Mouse (Mus musculus) heart, adult 2 months (tissue): ENCODE results near the gene Tsen2. TPM values are rescaled to one million over a fixed set of nuclear protein-coding genes. Genes with fewer than 3 reads are reported as not detected.

Experiments
- DNase-seq, 2 experiments: peaks; one replicate each; pipeline ENCODE4 v3.0.0; 2021
- H3K27ac ChIP-seq: fragments of 200-600 bp; 2 replicates; pipeline ENCODE4 v1.8.1; 2022
- H3K27me3 ChIP-seq: fragments of 200-500 bp; 2 replicates; pipeline ENCODE4 v1.6.1; 2012; ENCODE audit warnings: mild to moderate bottlenecking, low read length, inconsistent platforms, mixed read lengths; ENCODE audit not compliant: control insufficient read depth, insufficient read depth
- H3K36me3 ChIP-seq: fragments of 200-500 bp; 2 replicates; pipeline ENCODE4 v1.6.1; 2012; ENCODE audit warnings: low read length, inconsistent platforms; ENCODE audit not compliant: control insufficient read depth, insufficient read depth
- H3K4me1 ChIP-seq: fragments of 200-500 bp; 2 replicates; pipeline ENCODE4 v1.6.1; 2011; ENCODE audit warnings: low read length; ENCODE audit not compliant: control insufficient read depth, insufficient read depth
- H3K4me3 ChIP-seq: fragments of 200-600 bp; 2 replicates; pipeline ENCODE4 v1.8.1; 2022
- H3K79me2 ChIP-seq: fragments of 200-500 bp; replicated peaks from 2 replicates; pipeline ENCODE4 v1.6.1; 2012; ENCODE audit warnings: mild to moderate bottlenecking, inconsistent platforms, low read length, moderate library complexity, mixed read lengths; ENCODE audit not compliant: control insufficient read depth, insufficient read depth
- H3K9ac ChIP-seq: fragments of 200-500 bp; 2 replicates; pipeline ENCODE4 v1.6.1; 2012; ENCODE audit warnings: low read depth, mild to moderate bottlenecking, control low read depth, inconsistent platforms, low read length, mixed read lengths
- CTCF ChIP-seq: fragments of 200-600 bp; IDR thresholded peaks from 2 replicates; pipeline ENCODE4 v1.8.1; 2022; ENCODE audit warnings: antibody characterized with exemption, mild to moderate bottlenecking, moderate library complexity
- EP300 ChIP-seq: fragments of 200-500 bp; IDR thresholded peaks from 2 replicates; pipeline ENCODE4 v1.6.1; 2011; ENCODE audit warnings: low read depth, low read length, control low read depth; ENCODE audit not compliant: insufficient read depth
- POLR2A ChIP-seq: fragments of 200-500 bp; IDR thresholded peaks from 2 replicates; pipeline ENCODE4 v1.6.1; 2011; ENCODE audit warnings: mild to moderate bottlenecking, low read depth, low read length, control low read depth; ENCODE audit not compliant: insufficient read depth
- WGBS: fragments of 180-500 bp; shearing (Covaris S2); methylation state at CpG from one replicate; pipeline ENCODE4 v1.1.7; 2018; 5-methylcytosine and 5-hydroxymethylcytosine counted together
- intact Hi-C: fragments of 180-260 bp; cut with DNase I; formaldehyde crosslinking; loops from one replicate; pipeline ENCODE4 v1.15.1; 2025
- polyA plus RNA-seq: library from polyadenylated mRNA; depleted of rRNA; stranded (reverse); fragments of >200 nt; gene quantifications from 2 replicates; pipeline ENCODE4 v1.2.3, GENCODE M21; 2012; rRNA removed
- total RNA-seq, 2 experiments: library from RNA; stranded (reverse); gene quantifications; 2 replicates each; pipeline ENCODE4 v1.2.3; 2021

The Tsen2 gene
- total and polyA plus RNA-seq, 3 experiments: 3.9 to 7.2 (median 6.1) TPM

- Histone ChIP-seq H3K79me2 (peaks cover 8% of the 10 kb centered on the region), H3K9ac (no peak overlapping the region), H3K36me3 (no peaks in the 10 kb centered on the region; the same call in 1 of the 2 replicates), H3K27ac (no peak overlapping the region), H3K4me3 (no peak overlapping the region), H3K27me3 (no peaks in the 10 kb centered on the region), H3K4me1 (peaks cover 12% of the 10 kb centered on the region)
- intact Hi-C loops: no loop called here
- WGBS: 94% methylated on average over 5 of the region's 5 CpGs
- DNase-seq: no peak
- no peak for TF ChIP-seq POLR2A
- no peak for TF ChIP-seq CTCF
- no peak for TF ChIP-seq EP300
Observed at GRCm38 (mm10) chr6:115610301-115610700, 65.8 kb downstream of the Tsen2 start.

GRCm38 (mm10) chr6:115613793-115614192 lies 69.3 kb downstream of the Tsen2 start:
- intact Hi-C loops: no loop called here
- Histone ChIP-seq H3K27ac (no peak overlapping the region), H3K36me3 (no peaks in the 10 kb centered on the region; the same call in 1 of the 2 replicates)

DNA sequence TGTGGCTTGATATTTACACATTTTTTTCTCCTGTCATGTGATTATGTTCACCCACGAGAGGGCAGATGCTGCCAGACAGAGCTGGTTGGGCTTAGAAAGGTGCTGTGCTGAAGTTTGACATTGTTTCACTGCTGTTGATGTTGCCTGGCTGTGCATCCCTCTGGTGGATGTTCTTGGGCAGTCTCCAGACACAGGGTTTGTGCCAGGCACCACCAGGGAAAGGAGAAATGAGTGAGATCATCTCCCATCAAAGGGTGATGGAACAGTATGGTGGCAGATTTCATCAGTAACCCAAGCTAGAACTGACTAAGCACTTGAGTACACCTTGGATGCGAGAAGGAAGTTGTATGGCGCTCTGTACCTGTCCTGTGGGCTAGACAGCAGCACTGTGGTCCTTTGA lies 71.5 kb downstream of the Tsen2 start:
- intact Hi-C loops: loop anchor here (5.0 kb wide), 1 partner anchor 61 kb away; the partner anchor contains the start of gene Raf1
- H3K4me1 ChIP-seq: peaks cover 4% of the 10 kb centered on the region
- TF ChIP-seq CTCF (no peak), POLR2A (no peak), EP300 (no peak)
- WGBS: 74% methylated on average over 3 of the region's 3 CpGs
- no peak overlapping the region for H3K27ac ChIP-seq
- H3K9ac ChIP-seq: no peak overlapping the region
- no peaks in the 10 kb centered on the region for H3K79me2 ChIP-seq
- no peaks in the 10 kb centered on the region for H3K27me3 ChIP-seq
- H3K36me3 ChIP-seq: peaks cover 6% of the 10 kb centered on the region
- no peak for DNase-seq
- H3K4me3 ChIP-seq: no peak overlapping the region

More at GRCm38 (mm10) chr6:115613793-115614192, 69.3 kb downstream of the Tsen2 start:
- DNase-seq: no peak
- no peak for TF ChIP-seq EP300
- no peak for TF ChIP-seq POLR2A
- Histone ChIP-seq H3K9ac (no peak overlapping the region), H3K4me1 (peaks cover under 1% of the 10 kb centered on the region; the same call in 1 of the 2 replicates), H3K27me3 (no peaks in the 10 kb centered on the region), H3K79me2 (peaks cover 3% of the 10 kb centered on the region; the same call in 1 of the 2 replicates), H3K4me3 (no peak overlapping the region)

DNA sequence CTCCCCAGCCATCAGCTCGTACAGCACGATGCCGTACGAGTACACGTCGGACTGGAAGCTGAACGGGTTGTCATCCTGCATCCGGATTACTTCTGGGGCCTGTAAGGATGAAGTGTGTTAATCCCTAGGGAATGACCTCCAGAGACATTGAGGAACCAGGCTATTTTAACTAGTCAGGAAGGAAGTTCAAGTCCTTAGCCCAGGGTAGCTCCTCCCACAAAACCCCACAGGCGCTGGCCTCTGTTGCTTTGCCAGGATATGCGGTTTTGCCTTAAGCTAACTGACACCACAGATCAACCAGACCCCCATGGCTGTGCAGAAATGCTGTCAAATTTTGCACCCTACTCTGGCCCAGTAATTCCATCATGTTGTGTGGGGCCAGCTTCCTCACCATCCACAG lies 75.4 kb downstream of the Tsen2 start:
- Histone ChIP-seq H3K27ac (peak overlapping the region; percentile 40), H3K27me3 (no peaks in the 10 kb centered on the region), H3K4me3 (no peak overlapping the region), H3K79me2 (no peaks in the 10 kb centered on the region), H3K36me3 (peaks cover 14% of the 10 kb centered on the region), H3K9ac (no peak overlapping the region), H3K4me1 (peaks cover 4% of the 10 kb centered on the region)
- 36% methylated on average over 10 of the region's 10 CpGs for WGBS
- DNase-seq: peak; percentile 34 to 48
- TF ChIP-seq EP300 (no peak), CTCF (no peak), POLR2A (no peak)
- intact Hi-C loops: loop anchor here (5.0 kb wide), 1 partner anchor 57 kb away; the partner anchor contains the start of gene Raf1

GRCm38 (mm10) chr6:115620942-115621341 lies 76.5 kb downstream of the Tsen2 start:
- no peaks in the 10 kb centered on the region for H3K27me3 ChIP-seq
- H3K9ac ChIP-seq: no peak overlapping the region
- no peak overlapping the region for H3K4me3 ChIP-seq
- intact Hi-C loops: no loop called here
- H3K36me3 ChIP-seq: peaks cover 14% of the 10 kb centered on the region
- peaks cover 4% of the 10 kb centered on the region for H3K4me1 ChIP-seq
- no peak for DNase-seq
- TF ChIP-seq CTCF: no peak
- no peak for TF ChIP-seq POLR2A
- no peak for TF ChIP-seq EP300
- 59% methylated on average over 1 of the region's 1 CpGs for WGBS
- no peak overlapping the region for H3K27ac ChIP-seq
- no peaks in the 10 kb centered on the region for H3K79me2 ChIP-seq

GRCm38 (mm10) chr6:115626121-115626520 lies 81.7 kb downstream of the Tsen2 start:
- intact Hi-C loops: loop anchor here (5.0 kb wide), 1 partner anchor 91 kb away; no protein-coding TSS in a partner anchor

More at GRCm38 (mm10) chr6:115626121-115626520, 81.7 kb downstream of the Tsen2 start:
- Histone ChIP-seq H3K36me3 (peaks cover 13% of the 10 kb centered on the region), H3K4me1 (no peaks in the 10 kb centered on the region), H3K9ac (no peak overlapping the region), H3K27ac (no peak overlapping the region), H3K4me3 (no peak overlapping the region), H3K79me2 (no peaks in the 10 kb centered on the region), H3K27me3 (no peaks in the 10 kb centered on the region)
- TF ChIP-seq EP300 (no peak), POLR2A (no peak), CTCF (no peak)
- no peak for DNase-seq
- WGBS: 67% methylated on average over 5 of the region's 5 CpGs

Other genes starting within 250 kb of the Tsen2 start
- 10 to 100 TPM; 11.6 to 11.7 TPM for gene Pparg, start 183.7 kb upstream of the Tsen2 start, total RNA-seq
- 12.4 and 15.7 TPM in 2 replicates for gene Pparg, start 183.7 kb upstream of the Tsen2 start, polyA plus RNA-seq
- gene Mkrn2os, start 47.9 kb downstream of the Tsen2 start, total RNA-seq: under 1 TPM; 0.55 to 0.84 TPM
- 1.9 and 2.3 TPM in 2 replicates for gene Mkrn2os, start 47.9 kb downstream of the Tsen2 start, polyA plus RNA-seq
- 10 to 100 TPM; 36.4 to 45.2 TPM for gene Mkrn2, start 57.2 kb downstream of the Tsen2 start, total RNA-seq
- 105 and 119 TPM in 2 replicates for gene Mkrn2, start 57.2 kb downstream of the Tsen2 start, polyA plus RNA-seq
- 100 to 1,000 TPM; 103 to 109 TPM for gene Raf1, start 132.0 kb downstream of the Tsen2 start, total RNA-seq
- gene Raf1, start 132.0 kb downstream of the Tsen2 start, polyA plus RNA-seq: 145 and 186 TPM in 2 replicates
- 1 to 10 TPM in 1 of 2 experiments, not detected in 1; 2.4 TPM for gene Tmem40, start 217.7 kb downstream of the Tsen2 start, total RNA-seq
- gene Tmem40, start 217.7 kb downstream of the Tsen2 start, polyA plus RNA-seq: 0.47 and 0.92 TPM in 2 replicates
- 10 to 100 TPM; 69.3 to 77.2 TPM for gene Cand2, start 229.9 kb downstream of the Tsen2 start, total RNA-seq
- gene Cand2, start 229.9 kb downstream of the Tsen2 start, polyA plus RNA-seq: 59.0 and 68.4 TPM in 2 replicates